Mouse (Mus musculus) embryonic facial prominence, embryonic 14.5 days (tissue): ENCODE data around the gene Adcyap1r1. TPM values are rescaled to one million over a fixed set of nuclear protein-coding genes. Genes with fewer than 3 reads are reported as not detected.
A peak's percentile ranks its signal among the peaks of the same experiment; 100 is the strongest.

ENCODE experiments used
- ATAC-seq: fragments of 200-750 bp; cut with Nextera tagmentation; 2 replicates; pipeline ENCODE4 v1.8.0; 2017; ENCODE audit warnings: low read depth, moderate number of reproducible peaks, moderate TSS enrichment
- DNase-seq: peaks from one replicate; pipeline ENCODE4 v3.0.0-alpha.2; 2015; ENCODE audit warnings: low spot score
- H3K27ac ChIP-seq: fragments of 300-500 bp; sonication (generic); replicated peaks from 2 replicates; pipeline ENCODE4 v1.5.1; 2014; ENCODE audit warnings: low read depth, mild to moderate bottlenecking, low read length, moderate library complexity
- H3K27me3 ChIP-seq: fragments of 300-500 bp; sonication (generic); replicated peaks from 2 replicates; pipeline ENCODE4 v1.6.1; 2014; ENCODE audit warnings: low read length; ENCODE audit not compliant: control insufficient read depth, insufficient read depth
- H3K36me3 ChIP-seq: fragments of 300-500 bp; sonication (generic); 2 replicates; pipeline ENCODE4 v1.6.1; 2014; ENCODE audit warnings: low read length, mixed read lengths; ENCODE audit not compliant: control insufficient read depth, insufficient read depth
- H3K4me1 ChIP-seq: fragments of 300-500 bp; sonication (generic); 2 replicates; pipeline ENCODE4 v1.6.1; 2014; ENCODE audit warnings: antibody characterized with exemption, low read length; ENCODE audit not compliant: control insufficient read depth, insufficient read depth
- H3K4me2 ChIP-seq: fragments of 300-500 bp; sonication (generic); 2 replicates; pipeline ENCODE4 v1.6.1; 2014; ENCODE audit warnings: low read depth, mild to moderate bottlenecking, low read length, moderate library complexity, mixed read lengths
- H3K4me3 ChIP-seq: fragments of 300-500 bp; sonication (generic); 2 replicates; pipeline ENCODE4 v1.5.1; 2014; ENCODE audit warnings: low read depth, mild to moderate bottlenecking, low read length
- H3K9ac ChIP-seq: fragments of 300-500 bp; sonication (generic); 2 replicates; pipeline ENCODE4 v1.6.1; 2014; ENCODE audit warnings: low read depth, mild to moderate bottlenecking, low read length, moderate library complexity, mixed read lengths
- H3K9me3 ChIP-seq: fragments of 300-500 bp; sonication (generic); 2 replicates; pipeline ENCODE4 v1.6.1; 2016; ENCODE audit warnings: low read length; ENCODE audit not compliant: control insufficient read depth
- WGBS: fragments of 180-500 bp; shearing (Covaris S2); extraction: QIAGEN DNeasy Blood & Tissue Kit; methylation state at CpG from one replicate; pipeline ENCODE4 v1.1.7; 2014; 5-methylcytosine and 5-hydroxymethylcytosine counted together
- polyA plus RNA-seq: library from polyadenylated mRNA; unstranded; fragments of >200 nt; fragmentation: Nextera tagmentation; extraction: Ambion mirVana; gene quantifications from 2 replicates; pipeline ENCODE4 v1.2.1, GENCODE M21; 2014

Gene Adcyap1r1
- polyA plus RNA-seq, 1 experiment from 2014 or later: 5.1 TPM

DNA sequence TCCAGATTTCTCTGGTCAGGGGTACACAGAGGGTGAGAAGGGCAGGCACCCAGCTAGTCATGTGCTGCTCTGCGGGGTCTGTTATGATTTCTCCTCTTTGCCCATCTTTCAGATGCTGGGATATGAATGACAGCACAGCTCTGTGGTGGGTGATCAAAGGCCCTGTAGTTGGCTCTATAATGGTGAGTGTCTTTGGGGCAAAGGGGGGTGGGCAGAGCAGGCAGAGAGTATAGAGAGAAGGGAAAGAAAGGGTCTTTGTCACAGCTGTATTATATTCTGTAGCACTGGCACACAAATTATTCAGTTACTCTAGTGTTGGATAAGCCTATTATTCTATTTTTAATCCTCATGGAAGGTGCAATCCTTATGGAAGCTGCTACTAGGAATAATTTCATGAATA, 29.2 kb downstream of the Adcyap1r1 start:
- Histone ChIP-seq H3K27me3 (no peaks in the 10 kb centered on the region), H3K36me3 (no peaks in the 10 kb centered on the region), H3K9ac (no peak overlapping the region), H3K4me2 (no peak overlapping the region), H3K4me1 (no peaks in the 10 kb centered on the region), H3K27ac (no peak overlapping the region), H3K9me3 (no peaks in the 10 kb centered on the region), H3K4me3 (no peak overlapping the region)
- 92% methylated on average over 1 of the region's 1 CpGs for WGBS
- DNase-seq: no peak
- no peak for ATAC-seq

DNA sequence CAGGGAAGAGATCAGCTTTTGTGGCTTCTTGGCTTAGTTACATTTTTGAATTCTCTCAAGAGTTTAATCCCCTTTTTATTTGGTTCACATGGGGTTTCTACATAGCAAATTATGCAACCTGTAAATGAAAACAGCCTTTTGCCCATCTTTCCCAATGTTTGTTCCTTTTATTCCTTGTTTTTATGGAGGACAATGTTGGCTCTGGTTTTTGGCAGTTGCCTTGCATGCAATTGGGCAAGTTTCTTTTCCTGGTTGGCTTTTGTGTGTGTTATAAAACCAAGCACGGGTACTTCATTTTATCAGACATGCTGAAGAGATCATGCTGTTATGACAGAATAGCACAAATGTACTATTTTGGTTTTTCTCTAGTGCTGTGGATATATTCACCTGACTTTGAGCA, 30.7 kb downstream of the Adcyap1r1 start:
- Histone ChIP-seq H3K27ac (no peak overlapping the region), H3K9me3 (no peaks in the 10 kb centered on the region), H3K36me3 (no peaks in the 10 kb centered on the region), H3K9ac (no peak overlapping the region), H3K4me2 (no peak overlapping the region), H3K27me3 (no peaks in the 10 kb centered on the region), H3K4me1 (no peaks in the 10 kb centered on the region), H3K4me3 (no peak overlapping the region)
- no peak for ATAC-seq
- 88% methylated on average over 1 of the region's 1 CpGs for WGBS
- DNase-seq: no peak

DNA sequence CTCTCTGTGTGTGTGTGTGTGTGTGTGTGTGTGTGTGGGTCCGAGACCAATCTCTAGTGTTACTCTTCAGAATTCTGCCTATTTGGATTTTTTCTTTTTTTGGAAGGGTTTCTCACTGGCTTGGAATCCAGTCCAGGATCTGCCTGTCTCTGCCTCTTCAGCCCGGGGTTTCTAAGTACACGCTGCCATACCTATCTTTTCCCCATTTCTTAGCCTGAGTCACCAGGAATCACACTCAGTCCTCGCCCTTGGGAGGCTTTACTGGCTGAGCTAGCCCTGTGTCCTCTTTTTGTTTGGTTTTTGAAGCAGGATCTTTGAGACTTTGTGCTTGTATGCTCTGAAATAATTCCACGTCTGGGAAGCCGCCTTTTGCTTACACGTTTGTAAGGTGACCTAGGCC, 31.6 kb downstream of the Adcyap1r1 start:
- Histone ChIP-seq H3K9me3 (no peaks in the 10 kb centered on the region), H3K27me3 (no peaks in the 10 kb centered on the region), H3K36me3 (no peaks in the 10 kb centered on the region), H3K4me2 (no peak overlapping the region), H3K27ac (no peak overlapping the region), H3K9ac (no peak overlapping the region), H3K4me3 (no peak overlapping the region), H3K4me1 (0 out of 2 replicates have a peak, but pooled peaks cover 5% of the 10 kb centered on the region)
- DNase-seq (no peak), ATAC-seq (no peak)
- 72% methylated on average over 7 of the region's 7 CpGs for whole genome bisulfite sequencing

DNA sequence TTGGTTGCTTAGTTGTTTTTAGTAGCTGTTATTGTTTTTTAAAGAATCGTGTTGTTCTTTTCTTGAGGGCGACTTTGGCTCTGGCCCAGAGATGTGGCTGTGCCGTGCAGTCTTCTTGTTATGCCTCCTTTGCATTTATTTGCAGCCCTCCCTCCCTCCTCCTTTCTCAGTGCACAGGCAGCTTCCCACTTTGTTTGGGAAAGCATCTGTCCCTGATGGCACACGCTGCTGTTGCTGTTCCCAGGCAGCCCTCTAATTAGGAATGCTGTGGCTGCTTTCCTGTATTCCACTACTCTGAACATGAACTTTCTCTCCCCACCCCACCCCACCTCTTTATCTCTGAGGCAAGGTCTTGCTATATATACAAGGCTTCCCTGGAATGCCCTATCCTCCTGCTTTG, 32.4 kb downstream of the Adcyap1r1 start:
- Histone ChIP-seq H3K36me3 (no peaks in the 10 kb centered on the region), H3K4me1 (0 out of 2 replicates have a peak, but pooled peaks cover 5% of the 10 kb centered on the region), H3K9me3 (no peaks in the 10 kb centered on the region), H3K27ac (no peak overlapping the region), H3K4me3 (no peak overlapping the region), H3K4me2 (no peak overlapping the region), H3K9ac (no peak overlapping the region), H3K27me3 (no peaks in the 10 kb centered on the region)
- ATAC-seq (no peak), DNase-seq (peak; percentile 41)
- 22% methylated on average over 4 of the region's 4 CpGs for WGBS

DNA sequence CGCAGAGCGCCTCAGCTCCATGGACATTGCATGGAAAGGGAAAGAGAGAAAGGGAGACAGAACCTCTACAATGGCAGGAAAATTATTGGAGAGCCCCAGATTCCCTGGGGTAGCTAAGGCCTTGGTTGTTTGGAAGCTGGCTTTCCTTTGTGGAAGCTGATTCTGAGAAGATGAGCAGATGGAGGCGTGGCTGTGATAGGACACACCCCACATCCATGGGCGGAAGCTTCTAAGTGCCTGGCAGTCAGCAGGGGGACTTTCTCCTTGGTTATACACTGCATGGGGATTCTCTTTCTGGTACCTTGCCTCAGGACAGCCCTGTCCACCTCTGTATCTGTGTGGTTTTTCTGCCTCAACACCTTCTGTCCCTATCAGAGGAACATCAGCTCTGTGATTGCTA, 33.4 kb downstream of the Adcyap1r1 start:
- DNase-seq (no peak), ATAC-seq (no peak)
- H3K9ac ChIP-seq: no peak overlapping the region
- no peak overlapping the region for H3K4me2 ChIP-seq
- WGBS: 65% methylated on average over 4 of the region's 4 CpGs
- no peak overlapping the region for H3K27ac ChIP-seq
- 0 out of 2 replicates have a peak, but pooled peaks cover 5% of the 10 kb centered on the region for H3K4me1 ChIP-seq
- H3K4me3 ChIP-seq: no peak overlapping the region
- no peaks in the 10 kb centered on the region for H3K27me3 ChIP-seq
- no peaks in the 10 kb centered on the region for H3K36me3 ChIP-seq
- no peaks in the 10 kb centered on the region for H3K9me3 ChIP-seq

DNA sequence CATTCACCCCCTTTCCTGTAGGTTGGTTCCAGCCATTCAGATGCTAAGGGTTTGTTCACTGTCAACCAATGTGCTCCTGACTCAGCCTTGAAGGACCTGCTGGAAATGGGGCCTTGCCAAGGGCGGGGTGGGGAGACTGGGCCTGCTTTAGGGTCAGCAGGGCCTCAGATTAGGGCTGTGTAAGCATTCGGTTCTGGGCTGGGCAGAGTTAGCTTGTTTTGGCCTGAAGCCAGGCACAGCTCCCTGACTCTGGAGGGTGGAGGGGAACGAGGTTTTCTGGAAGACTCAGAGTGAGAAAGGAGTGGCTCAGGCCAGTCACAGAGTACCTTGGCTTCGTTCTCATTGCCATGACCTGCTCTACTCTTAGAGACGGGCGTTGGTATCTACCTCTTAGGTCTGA, 35.9 kb downstream of the Adcyap1r1 start:
- WGBS: 57% methylated on average over 6 of the region's 6 CpGs
- DNase-seq: peak; percentile 42
- Histone ChIP-seq H3K27me3 (no peaks in the 10 kb centered on the region), H3K4me1 (0 out of 2 replicates have a peak, but pooled peaks cover 5% of the 10 kb centered on the region), H3K9me3 (no peaks in the 10 kb centered on the region), H3K4me3 (no peak overlapping the region), H3K4me2 (no peak overlapping the region), H3K9ac (no peak overlapping the region), H3K36me3 (no peaks in the 10 kb centered on the region), H3K27ac (no peak overlapping the region)
- peak; percentile 41; the same call in 1 of the 2 replicates for ATAC-seq

DNA sequence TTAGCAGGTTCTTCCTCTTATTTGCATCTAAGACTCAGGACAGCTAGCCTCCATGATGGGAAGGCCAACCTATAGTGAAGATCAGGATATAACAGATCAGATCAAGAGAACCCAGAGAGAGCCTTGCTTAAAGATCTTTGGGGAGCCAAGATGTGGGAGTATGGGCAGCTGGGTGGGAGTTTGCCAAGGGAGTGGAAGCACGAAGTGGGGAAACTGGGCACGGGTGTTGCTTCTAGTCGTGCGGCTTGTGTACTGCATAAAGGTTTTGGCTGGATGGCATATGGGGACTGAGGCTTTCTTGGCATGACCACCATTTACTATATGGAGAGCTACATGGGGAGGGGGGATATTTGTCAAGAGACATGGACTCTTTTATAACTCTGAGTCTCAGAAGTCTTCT, 44.4 kb downstream of the Adcyap1r1 start:
- ATAC-seq (no peak), DNase-seq (no peak)
- Histone ChIP-seq H3K9me3 (no peaks in the 10 kb centered on the region), H3K27ac (no peak overlapping the region), H3K4me3 (no peak overlapping the region), H3K4me2 (no peak overlapping the region), H3K9ac (no peak overlapping the region), H3K4me1 (no peaks in the 10 kb centered on the region), H3K27me3 (no peaks in the 10 kb centered on the region), H3K36me3 (no peaks in the 10 kb centered on the region)
- 99% methylated on average over 4 of the region's 4 CpGs for WGBS

DNA sequence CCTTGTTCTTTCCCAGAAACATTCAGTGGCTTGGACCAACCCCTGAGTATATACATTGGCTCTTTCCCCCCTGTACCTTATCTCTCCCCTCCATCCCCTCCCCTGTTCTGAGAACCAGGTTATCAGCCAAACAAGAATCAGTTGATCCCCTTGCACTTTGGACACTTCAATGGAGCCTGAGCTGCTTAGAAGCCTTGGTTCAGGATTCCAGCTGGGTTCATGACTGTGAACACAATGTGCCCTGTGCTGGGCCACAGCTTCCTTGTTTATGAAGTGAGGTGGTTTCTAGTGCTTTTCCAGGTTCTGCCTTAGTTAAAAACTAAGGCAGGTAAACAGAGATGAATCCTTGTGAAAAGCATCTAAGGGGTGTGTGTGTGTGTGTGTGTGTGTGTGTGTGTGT, 47.0 kb downstream of the Adcyap1r1 start:
- ATAC-seq: no peak
- H3K4me1 ChIP-seq: no peaks in the 10 kb centered on the region

DNA sequence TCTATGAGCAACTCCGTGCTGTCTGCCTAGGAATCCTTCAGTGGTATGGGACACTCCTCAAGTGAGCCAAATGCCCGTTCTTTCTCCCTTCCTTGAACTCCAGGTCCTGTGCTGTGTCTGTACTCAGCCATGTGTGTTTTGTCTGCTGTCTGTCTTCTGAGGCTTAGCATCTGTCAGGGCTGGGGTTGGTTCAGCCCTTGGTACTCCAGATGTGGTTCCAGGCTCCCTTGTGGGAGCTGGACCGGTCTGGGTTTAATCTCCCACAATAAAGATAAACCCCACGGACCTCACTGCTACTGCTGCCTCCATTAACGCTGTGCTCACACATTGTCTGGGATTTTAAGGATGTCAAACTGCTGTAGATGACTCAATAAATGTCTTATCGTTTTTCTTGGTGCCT, 49.3 kb downstream of the Adcyap1r1 start:
- no peak overlapping the region for H3K4me3 ChIP-seq
- ATAC-seq (no peak), DNase-seq (no peak)
- H3K9me3 ChIP-seq: no peaks in the 10 kb centered on the region
- no peaks in the 10 kb centered on the region for H3K36me3 ChIP-seq
- no peak overlapping the region for H3K27ac ChIP-seq
- H3K4me1 ChIP-seq: no peaks in the 10 kb centered on the region
- no peak overlapping the region for H3K9ac ChIP-seq
- no peak overlapping the region for H3K4me2 ChIP-seq
- WGBS: 62% methylated on average over 6 of the region's 6 CpGs
- no peaks in the 10 kb centered on the region for H3K27me3 ChIP-seq

More for the DNA sequence above, 47.0 kb downstream of the Adcyap1r1 start:
- Histone ChIP-seq H3K36me3 (no peaks in the 10 kb centered on the region), H3K4me2 (no peak overlapping the region), H3K9ac (no peak overlapping the region), H3K4me3 (no peak overlapping the region), H3K27ac (no peak overlapping the region), H3K27me3 (no peaks in the 10 kb centered on the region), H3K9me3 (no peaks in the 10 kb centered on the region)
- DNase-seq: no peak
